Mouse (Mus musculus) stomach, postnatal 0 days (tissue): ENCODE results near the gene Phlda2. TPM values are rescaled to one million over a fixed set of nuclear protein-coding genes. Genes with fewer than 3 reads are reported as not detected.
A peak's percentile ranks its signal among the peaks of the same experiment; 100 is the strongest.

Experiments used
- ATAC-seq: fragments of 200-750 bp; cut with Nextera tagmentation; 2 replicates; pipeline ENCODE4 v1.8.0; 2017; ENCODE audit not compliant: low FRiP score, low TSS enrichment
- DNase-seq: peaks from one replicate; pipeline ENCODE4 v3.0.0-alpha.2; 2016; ENCODE audit warnings: low spot score
- H3K27ac ChIP-seq: fragments of 300-500 bp; sonication (generic); replicated peaks from 2 replicates; pipeline ENCODE4 v1.5.1; 2014; ENCODE audit warnings: mild to moderate bottlenecking, control low read depth
- H3K27me3 ChIP-seq: fragments of 300-500 bp; sonication (generic); 2 replicates; pipeline ENCODE4 v1.6.1; 2014; ENCODE audit warnings: low read length; ENCODE audit not compliant: control insufficient read depth, insufficient read depth
- H3K36me3 ChIP-seq: fragments of 300-500 bp; sonication (generic); 2 replicates; pipeline ENCODE4 v1.6.1; 2014; ENCODE audit warnings: low read length, mixed read lengths; ENCODE audit not compliant: control insufficient read depth, insufficient read depth
- H3K4me1 ChIP-seq: fragments of 300-500 bp; sonication (generic); replicated peaks from 2 replicates; pipeline ENCODE4 v1.6.1; 2014; ENCODE audit warnings: antibody characterized with exemption; ENCODE audit not compliant: control insufficient read depth, insufficient read depth
- H3K4me2 ChIP-seq: fragments of 300-500 bp; sonication (generic); replicated peaks from 2 replicates; pipeline ENCODE4 v1.6.1; 2014; ENCODE audit warnings: low read depth, mild to moderate bottlenecking, control low read depth, moderate library complexity
- H3K4me3 ChIP-seq: fragments of 300-500 bp; sonication (generic); 2 replicates; pipeline ENCODE4 v1.5.1; 2014; ENCODE audit warnings: low read depth, low read length, control low read depth
- H3K9ac ChIP-seq: fragments of 300-500 bp; sonication (generic); 2 replicates; pipeline ENCODE4 v1.6.1; 2014; ENCODE audit warnings: mild to moderate bottlenecking, low read length, control low read depth, mixed read lengths
- H3K9me3 ChIP-seq: fragments of 300-500 bp; sonication (generic); 2 replicates; pipeline ENCODE4 v1.6.1; 2016; ENCODE audit warnings: low read length; ENCODE audit not compliant: control insufficient read depth
- CTCF ChIP-seq: IDR thresholded peaks from 2 replicates; pipeline ENCODE4 v1.5.1; 2016; ENCODE audit warnings: antibody characterized with exemption, low read depth, mild to moderate bottlenecking, moderate library complexity
- EP300 ChIP-seq: optimal IDR thresholded peaks from 2 replicates; pipeline ENCODE3; 2016; ENCODE audit warnings: antibody characterized with exemption
- WGBS: fragments of 180-500 bp; shearing (Covaris S2); extraction: QIAGEN DNeasy Blood & Tissue Kit; methylation state at CpG from one replicate; pipeline ENCODE4 v1.1.7; 2014; 5-methylcytosine and 5-hydroxymethylcytosine counted together
- polyA plus RNA-seq: library from polyadenylated mRNA; unstranded; fragments of >200 nt; fragmentation: Nextera tagmentation; extraction: Ambion mirVana; gene quantifications from 2 replicates; pipeline ENCODE4 v1.2.1, GENCODE M21; 2015

Phlda2 gene
- polyA plus RNA-seq, result 15.3 and 16.8 TPM in 2 replicates

- no peaks in the 10 kb centered on the region for H3K27me3 ChIP-seq
- no peaks in the 10 kb centered on the region for H3K9me3 ChIP-seq
- H3K36me3 ChIP-seq, result no peaks in the 10 kb centered on the region
- peak; percentile 39 for ATAC-seq
- peak within 1 kb of the TSS; percentile 50 for H3K9ac ChIP-seq
- H3K4me3 ChIP-seq, result peak within 1 kb of the TSS; percentile 44
- WGBS, result 2% methylated on average over 51 of the region's 51 CpGs
- H3K4me2 ChIP-seq, result peak within 1 kb of the TSS; percentile 87
- no peak for TF ChIP-seq CTCF
- H3K27ac ChIP-seq, result peak within 1 kb of the TSS; percentile 24; the same call in 1 of the 2 replicates
- peaks cover 3% of the 10 kb centered on the region for H3K4me1 ChIP-seq
- peak; percentile 69 for DNase-seq
Observed at GRCm38 (mm10) chr7:143502418-143503200, at the start of gene Phlda2. Gene Phlda2, minus strand, starts transcription at chr7:143503150.

GRCm38 (mm10) chr7:143549588-143550220 is 46.8 kb upstream of the Phlda2 start:
- H3K4me3 ChIP-seq, result peak overlapping the region; percentile 94
- no peaks in the 10 kb centered on the region for H3K36me3 ChIP-seq
- H3K9me3 ChIP-seq, result no peaks in the 10 kb centered on the region
- ATAC-seq, result 0 out of 2 replicates have a peak, but pooled peaks have one; percentile 1
- peak overlapping the region; percentile 75 for H3K4me2 ChIP-seq
- TF ChIP-seq EP300, result no peak
- TF ChIP-seq CTCF, result no peak
- 0 out of 2 replicates have a peak, but pooled peaks cover 2% of the 10 kb centered on the region for H3K4me1 ChIP-seq
- H3K27ac ChIP-seq, result peak overlapping the region; percentile 86
- DNase-seq, result no peak
- H3K27me3 ChIP-seq, result no peaks in the 10 kb centered on the region
- H3K9ac ChIP-seq, result peak overlapping the region; percentile 70
- WGBS, result 23% methylated on average over 2 of the region's 2 CpGs

GRCm38 (mm10) chr7:143548976-143549457 is 46.1 kb upstream of the Phlda2 start, which contains the start of gene Nap1l4:
Gene Nap1l4, minus strand, starts transcription at chr7:143549106.
- DNase-seq (peak; percentile 98), ATAC-seq (peak; percentile 99)
- Histone ChIP-seq H3K27me3 (no peaks in the 10 kb centered on the region), H3K9me3 (no peaks in the 10 kb centered on the region), H3K27ac (peak within 1 kb of the TSS; percentile 97), H3K36me3 (no peaks in the 10 kb centered on the region), H3K4me3 (peak within 1 kb of the TSS; percentile 94), H3K9ac (peak within 1 kb of the TSS; percentile 90), H3K4me1 (0 out of 2 replicates have a peak, but pooled peaks cover 2% of the 10 kb centered on the region), H3K4me2 (peak within 1 kb of the TSS; percentile 75)
- TF ChIP-seq EP300 (no peak), CTCF (peak; percentile 9; the same call in 1 of the 2 replicates)
- under 1% methylated on average over 39 of the region's 43 CpGs for WGBS

- DNase-seq, result no peak
- H3K36me3 ChIP-seq, result no peaks in the 10 kb centered on the region
- H3K4me1 ChIP-seq, result 0 out of 2 replicates have a peak, but pooled peaks cover 2% of the 10 kb centered on the region
- TF ChIP-seq EP300 (no peak), CTCF (no peak)
- H3K4me2 ChIP-seq, result peak overlapping the region; percentile 75
- H3K9ac ChIP-seq, result peak overlapping the region; percentile 90
- peak overlapping the region; percentile 94 for H3K4me3 ChIP-seq
- H3K27ac ChIP-seq, result peak overlapping the region; percentile 97
- no peaks in the 10 kb centered on the region for H3K27me3 ChIP-seq
- peak; percentile 86 for ATAC-seq
- under 1% methylated on average over 42 of the region's 63 CpGs for WGBS
- no peaks in the 10 kb centered on the region for H3K9me3 ChIP-seq
Observed at GRCm38 (mm10) chr7:143548231-143548961, 45.4 kb upstream of the Phlda2 start.

GRCm38 (mm10) chr7:143546554-143546953 is 43.6 kb upstream of the Phlda2 start:
- no peaks in the 10 kb centered on the region for H3K36me3 ChIP-seq
- WGBS, result 21% methylated on average over 2 of the region's 2 CpGs
- H3K4me1 ChIP-seq, result 0 out of 2 replicates have a peak, but pooled peaks cover 2% of the 10 kb centered on the region
- H3K27me3 ChIP-seq, result no peaks in the 10 kb centered on the region
- H3K27ac ChIP-seq, result no peak overlapping the region
- H3K4me3 ChIP-seq, result no peak overlapping the region
- no peak overlapping the region for H3K9ac ChIP-seq
- TF ChIP-seq CTCF, result no peak
- no peak for TF ChIP-seq EP300
- DNase-seq (no peak), ATAC-seq (no peak)
- H3K4me2 ChIP-seq, result no peak overlapping the region
- H3K9me3 ChIP-seq, result no peaks in the 10 kb centered on the region
